Mouse (Mus musculus): ENCODE measurements around the gene Tax1bp1.

Gene Tax1bp1

GRCm38 (mm10) chr6:52707815-52708214 lies 5.7 kb upstream of the Tax1bp1 start:
- no peak for DNase-seq

- DNase-seq, result no peak
Measured at GRCm38 (mm10) chr6:52712563-52712962, 966 bp upstream of the Tax1bp1 start.

GRCm38 (mm10) chr6:52713897-52714509 lies 474 bp downstream of the Tax1bp1 start:
- DNase-seq, result peak; percentile 40

- DNase-seq, result no peak
Measured at GRCm38 (mm10) chr6:52717493-52718192, 4.1 kb downstream of the Tax1bp1 start.

- DNase-seq, result peak; percentile 55
Measured at GRCm38 (mm10) chr6:52724805-52725439, 11.4 kb downstream of the Tax1bp1 start.

- no peak for DNase-seq
Measured at GRCm38 (mm10) chr6:52730338-52730737, 16.8 kb downstream of the Tax1bp1 start.

- no peak for DNase-seq
Measured at GRCm38 (mm10) chr6:52734630-52735029, 21.1 kb downstream of the Tax1bp1 start.

GRCm38 (mm10) chr6:52752832-52753231 lies 39.3 kb downstream of the Tax1bp1 start:
- no peak for DNase-seq

GRCm38 (mm10) chr6:52765206-52765605 lies 51.7 kb downstream of the Tax1bp1 start:
- no peak for DNase-seq

GRCm38 (mm10) chr6:52770789-52771188 lies 57.3 kb downstream of the Tax1bp1 start:
- no peak for DNase-seq

GRCm38 (mm10) chr6:52773132-52773531 lies 59.6 kb downstream of the Tax1bp1 start:
- no peak for DNase-seq

- DNase-seq, result no peak
Measured at GRCm38 (mm10) chr6:52775350-52775749, 61.8 kb downstream of the Tax1bp1 start.

- no peak for DNase-seq
Measured at GRCm38 (mm10) chr6:52775956-52776355, 62.4 kb downstream of the Tax1bp1 start.

GRCm38 (mm10) chr6:52777034-52777433 lies 63.5 kb downstream of the Tax1bp1 start:
- DNase-seq, result no peak

- no peak for DNase-seq
Measured at GRCm38 (mm10) chr6:52778523-52778922, 65.0 kb downstream of the Tax1bp1 start.

GRCm38 (mm10) chr6:52779546-52779945 lies 66.0 kb downstream of the Tax1bp1 start:
- no peak for DNase-seq

GRCm38 (mm10) chr6:52790316-52790715 lies 76.8 kb downstream of the Tax1bp1 start:
- no peak for DNase-seq

GRCm38 (mm10) chr6:52790781-52791180 lies 77.3 kb downstream of the Tax1bp1 start:
- no peak for DNase-seq

- no peak for DNase-seq
Measured at GRCm38 (mm10) chr6:52792455-52792854, 78.9 kb downstream of the Tax1bp1 start.

- DNase-seq, result no peak
Measured at GRCm38 (mm10) chr6:52795029-52795841, 81.7 kb downstream of the Tax1bp1 start.

- DNase-seq, result no peak
Measured at GRCm38 (mm10) chr6:52796035-52796598, 82.6 kb downstream of the Tax1bp1 start.

GRCm38 (mm10) chr6:52796691-52797090 lies 83.2 kb downstream of the Tax1bp1 start:
- no peak for DNase-seq

GRCm38 (mm10) chr6:52797252-52797800 lies 83.8 kb downstream of the Tax1bp1 start:
- no peak for DNase-seq
